ENCODE assay signal across 13 mouse cellular contexts in the genomic region with DNA sequence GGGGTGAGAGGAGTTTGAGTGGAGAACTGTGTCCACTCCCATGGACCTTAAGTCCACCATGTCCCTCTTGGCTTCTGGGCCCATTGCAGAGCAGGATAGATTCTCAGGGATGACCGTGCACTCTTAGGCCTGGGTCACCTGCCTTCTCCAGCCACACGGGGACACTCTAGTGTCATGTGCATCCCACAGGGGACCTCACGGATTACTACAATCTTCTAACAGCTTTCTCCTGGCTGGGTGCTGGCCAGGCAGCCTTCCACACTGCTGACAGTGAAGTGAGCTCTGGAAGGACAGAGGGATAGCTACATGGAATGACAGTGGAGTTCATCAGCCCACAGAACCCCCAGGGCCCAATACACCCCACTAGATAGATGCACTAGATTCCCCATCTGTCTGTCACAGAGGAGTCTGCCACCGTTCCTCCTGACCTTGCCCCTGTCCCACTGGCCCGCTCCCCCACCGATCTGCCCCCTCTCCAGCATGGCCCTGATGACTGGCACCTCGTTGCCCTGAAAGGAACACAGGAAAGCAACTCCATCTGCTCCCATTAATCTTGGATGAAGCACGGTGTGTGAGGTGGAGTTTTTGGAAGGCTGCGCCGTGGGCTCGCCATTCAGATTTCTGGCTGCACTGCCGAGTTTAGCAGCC.
DNase-seq lines count a peak whose midpoint lies in the region; ATAC-seq and TF ChIP-seq lines count a peak whose summit lies in the region.
"Had no signal": no experiment of that assay in that cellular context is flagged by ENCODE, and none has a peak within 500 bp of the region (broad histone marks: within the 10 kb centered on the region; RNA-seq: fewer than 3 reads in every experiment).

No protein-coding gene starts in this region.

- H3K4me2 ChIP-seq in heart, postnatal 0 days (ENCODE audit: low read depth, low read length): no peak overlapping the region
- H3K4me2 ChIP-seq in lung, embryonic 14.5 days: no peak overlapping the region
- H3K4me2 ChIP-seq in limb, embryonic 15.5 days: 0 out of 2 replicates have a peak overlapping the region, but pooled peaks have one; percentile 2
- H3K4me2 ChIP-seq: heart, embryonic 13.5 days; hindbrain, embryonic 15.5 days; stomach, embryonic 15.5 days had no signal

- H3K36me3 ChIP-seq in heart, postnatal 0 days (replicated peaks; ENCODE audit: control insufficient read depth, insufficient read depth, low read length): no peaks in the 10 kb centered on the region
- H3K36me3 ChIP-seq in lung, embryonic 14.5 days (ENCODE audit: insufficient read depth): no peaks in the 10 kb centered on the region
- no peaks in the 10 kb centered on the region for H3K36me3 ChIP-seq in limb, embryonic 15.5 days
- H3K36me3 ChIP-seq: heart, embryonic 13.5 days; hindbrain, embryonic 15.5 days; stomach, embryonic 15.5 days had no signal

- no peaks in the 10 kb centered on the region for H3K27me3 ChIP-seq in heart, postnatal 0 days (ENCODE audit: control insufficient read depth, insufficient read depth, low read length)
- H3K27me3 ChIP-seq in lung, embryonic 14.5 days (ENCODE audit: insufficient read depth, low read length): no peaks in the 10 kb centered on the region
- no peaks in the 10 kb centered on the region for H3K27me3 ChIP-seq in limb, embryonic 15.5 days
- H3K27me3 ChIP-seq: hindbrain, embryonic 15.5 days had no signal

- intact Hi-C loops in heart, postnatal 36 days (cut with DNase I): loop anchor here (5.0 kb wide), 1 partner anchor 59 kb away; no protein-coding TSS in a partner anchor

- no peak overlapping the region for H3K27ac ChIP-seq in heart, postnatal 0 days (ENCODE audit: low read depth)
- H3K27ac ChIP-seq in lung, embryonic 14.5 days (ENCODE audit: low read depth): no peak overlapping the region
- H3K27ac ChIP-seq in limb, embryonic 15.5 days: peak overlapping the region; percentile 50
- H3K27ac ChIP-seq: heart, embryonic 13.5 days; hindbrain, embryonic 15.5 days; stomach, embryonic 15.5 days had no signal

- no peak overlapping the region for H3K9ac ChIP-seq in heart, postnatal 0 days (replicated peaks; ENCODE audit: low read depth, low read length)
- H3K9ac ChIP-seq in lung, embryonic 14.5 days: no peak overlapping the region
- H3K9ac ChIP-seq in limb, embryonic 15.5 days: no peak overlapping the region
- H3K9ac ChIP-seq: heart, embryonic 13.5 days; hindbrain, embryonic 15.5 days; stomach, embryonic 15.5 days had no signal

- no peak overlapping the region for H3K4me3 ChIP-seq in heart, postnatal 0 days (ENCODE audit: low read depth, low read length)
- H3K4me3 ChIP-seq in lung, embryonic 14.5 days (ENCODE audit: low read depth, low read length): no peak overlapping the region
- no peak overlapping the region for H3K4me3 ChIP-seq in limb, embryonic 15.5 days
- H3K4me3 ChIP-seq: heart, embryonic 13.5 days; hindbrain, embryonic 15.5 days; stomach, embryonic 15.5 days had no signal

- ATAC-seq in heart, postnatal 0 days (ENCODE audit: insufficient read depth, low read depth): no peak
- no peak for ATAC-seq in lung, embryonic 14.5 days (ENCODE audit: insufficient read depth)
- ATAC-seq in limb, embryonic 15.5 days (ENCODE audit: insufficient number of reproducible peaks, low FRiP score, low TSS enrichment, low read depth): no peak
- ATAC-seq: midbrain, embryonic 16.5 days had no signal

- TF ChIP-seq CTCF in heart, postnatal 0 days (IDR thresholded peaks at IDR 0.05; ENCODE audit: low read depth): peak; percentile 44
- peak; percentile 30; the same call in 1 of the 2 replicates for TF ChIP-seq CTCF in lung, embryonic 14.5 days (IDR thresholded peaks at IDR 0.05; ENCODE audit: low read depth)

- TF ChIP-seq EP300 in heart, postnatal 0 days (IDR thresholded peaks at IDR 0.05; ENCODE audit: low read depth): no peak

- WGBS in heart, postnatal 0 days: 71% methylated on average over 12 of the region's 12 CpGs
- 68% methylated on average over 12 of the region's 12 CpGs for WGBS in lung, embryonic 14.5 days
- 55% methylated on average over 12 of the region's 12 CpGs for WGBS in limb, embryonic 15.5 days

- DNase-seq in heart, postnatal 0 days (ENCODE audit: low spot score): peak; percentile 21
- DNase-seq in heart, postnatal 36 days: no peak
- no peak for DNase-seq in lung, embryonic 14.5 days
- no peak for DNase-seq in lung, postnatal 36 days
- DNase-seq in cerebellum, adult 9-10 months: peak; percentile 63
- no peak for DNase-seq in T-cell, adult 2 months (ENCODE audit: low spot score)
- DNase-seq: kidney, adult 9 months; thymus, postnatal 4 days had no signal

- H3K9me3 ChIP-seq in heart, postnatal 0 days (replicated peaks; ENCODE audit: control insufficient read depth, low read length): no peaks in the 10 kb centered on the region
- no peaks in the 10 kb centered on the region for H3K9me3 ChIP-seq in lung, embryonic 14.5 days (ENCODE audit: low read depth, low read length)
- H3K9me3 ChIP-seq in limb, embryonic 15.5 days: no peaks in the 10 kb centered on the region
- H3K9me3 ChIP-seq: heart, embryonic 13.5 days; hindbrain, embryonic 15.5 days; stomach, embryonic 15.5 days had no signal

- H3K4me1 ChIP-seq in heart, postnatal 0 days (ENCODE audit: control insufficient read depth, insufficient read depth): no peaks in the 10 kb centered on the region
- peaks cover 7% of the 10 kb centered on the region for H3K4me1 ChIP-seq in lung, embryonic 14.5 days (ENCODE audit: insufficient read depth)
- H3K4me1 ChIP-seq in limb, embryonic 15.5 days: peaks cover 51% of the 10 kb centered on the region

Comparison
In these comparisons a context has a peak if more than half of its experiments do, and no peak if none do; other contexts are left out.
1. DNase-seq: peak in heart, postnatal 0 days (single experiment) and cerebellum, adult 9-10 months (single experiment); none in heart, postnatal 36 days (0 of 2), lung, embryonic 14.5 days (single experiment), lung, postnatal 36 days (single experiment) and T-cell, adult 2 months (single experiment).